Mouse (Mus musculus) thymus, postnatal 36 days (tissue): ENCODE measurements around the gene Zfp775.
"Not testable (repeated sequence)": the region's sequence is repeated elsewhere in the genome, so short reads cannot be mapped to it uniquely, and the experiment has no call there.

ENCODE experiments used
- DNase-seq, 2 experiments: peaks; one replicate each; pipeline ENCODE4 v3.0.0; 2022; ENCODE audit warnings: mixed read lengths in 2 of 2

Zfp775 gene

GRCm38 (mm10) chr6:48591221-48591845 lies 10.5 kb upstream of the Zfp775 start:
- no peak for DNase-seq

- DNase-seq, result no peak
Observed at GRCm38 (mm10) chr6:48591871-48592270, 10.0 kb upstream of the Zfp775 start.

DNA sequence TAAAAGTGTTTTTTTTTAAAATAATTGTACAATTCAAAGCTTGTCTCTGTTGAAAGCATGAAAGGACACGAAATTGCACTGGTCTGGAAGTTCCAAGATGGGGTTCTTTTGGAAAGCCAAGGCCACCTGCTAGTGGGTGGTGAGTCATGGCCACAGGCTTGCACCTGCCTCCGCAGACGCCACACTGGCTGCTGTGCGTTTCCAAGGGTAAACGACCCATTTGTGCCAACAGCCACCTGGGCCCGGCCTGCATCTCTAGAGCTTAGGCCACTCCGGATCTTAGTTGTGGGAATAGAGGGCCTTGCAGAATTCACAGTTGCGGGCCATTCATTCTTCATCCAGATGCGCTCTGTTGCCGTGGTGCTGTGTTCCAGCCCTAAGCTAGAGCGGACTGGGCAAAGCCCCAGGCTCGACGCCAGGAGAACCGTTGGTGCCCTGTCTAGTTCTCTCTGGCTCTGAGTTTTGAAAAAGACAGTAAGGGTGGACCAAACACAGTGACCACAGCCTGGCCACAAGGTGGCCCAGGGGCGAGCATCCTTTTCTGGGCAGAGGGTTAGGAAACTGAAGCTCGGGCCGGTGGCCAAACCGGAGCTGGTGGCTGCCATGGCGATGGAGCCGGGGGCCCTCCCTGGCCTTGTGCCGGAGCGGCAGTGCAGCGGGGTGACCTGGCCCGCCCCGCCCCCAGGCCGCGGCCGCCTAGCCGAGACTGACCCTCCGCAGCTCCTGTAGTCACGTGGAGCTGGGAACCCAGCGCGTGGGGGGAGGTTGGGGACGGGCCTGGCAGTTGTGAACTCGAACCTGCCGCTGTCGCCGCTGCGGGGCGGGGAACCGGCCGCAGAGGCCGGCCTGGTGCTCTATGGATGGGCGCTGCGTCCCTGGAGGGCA lies 8.5 kb upstream of the Zfp775 start, which contains the start of the genes Repin1 and Gm44965:
TSS of gene Repin1 (plus strand) at position 726 of the 885 bp plus-strand sequence.
TSS of gene Gm44965 (plus strand) at position 784 of the 885 bp plus-strand sequence.
- peak; percentile 70 to 76 for DNase-seq

DNA sequence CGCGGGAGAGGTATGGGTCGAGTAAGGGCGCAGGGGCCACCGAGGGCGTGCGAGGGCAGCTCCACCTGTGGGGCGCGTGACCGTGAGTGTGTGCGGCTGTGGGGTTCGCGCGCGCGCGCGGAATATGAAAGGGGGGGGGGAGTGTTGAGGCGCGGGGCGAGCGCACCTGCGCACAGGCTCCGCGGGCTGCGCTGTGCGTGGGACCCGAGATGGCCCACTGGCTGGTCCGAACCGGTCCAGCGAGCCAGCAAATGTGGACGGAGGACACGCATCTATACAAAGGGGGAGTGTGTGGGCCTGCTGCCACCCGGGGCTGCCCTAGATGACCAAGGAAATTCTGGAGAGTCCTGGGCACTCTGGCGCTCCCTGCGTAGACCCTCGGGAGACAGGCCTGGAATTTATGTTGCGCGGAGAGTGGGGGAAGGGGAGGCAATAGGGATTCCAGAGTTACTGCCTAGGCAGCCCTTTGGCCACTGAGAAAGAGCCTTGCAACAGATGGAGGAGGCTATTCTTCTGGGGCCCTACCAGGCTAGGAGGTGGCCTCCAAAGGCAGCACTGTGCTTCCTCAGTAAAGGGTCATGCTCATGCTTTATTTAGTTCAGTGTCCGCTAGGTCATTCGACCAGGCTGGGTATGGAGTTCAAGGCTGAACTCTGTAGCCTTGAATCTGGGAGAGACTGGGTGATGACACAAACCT lies 7.7 kb upstream of the Zfp775 start:
- no peak for DNase-seq

- DNase-seq, result no peak
Observed at GRCm38 (mm10) chr6:48595278-48595677, 6.6 kb upstream of the Zfp775 start.

GRCm38 (mm10) chr6:48596545-48597232 lies 5.2 kb upstream of the Zfp775 start:
- DNase-seq, result no peak

DNA sequence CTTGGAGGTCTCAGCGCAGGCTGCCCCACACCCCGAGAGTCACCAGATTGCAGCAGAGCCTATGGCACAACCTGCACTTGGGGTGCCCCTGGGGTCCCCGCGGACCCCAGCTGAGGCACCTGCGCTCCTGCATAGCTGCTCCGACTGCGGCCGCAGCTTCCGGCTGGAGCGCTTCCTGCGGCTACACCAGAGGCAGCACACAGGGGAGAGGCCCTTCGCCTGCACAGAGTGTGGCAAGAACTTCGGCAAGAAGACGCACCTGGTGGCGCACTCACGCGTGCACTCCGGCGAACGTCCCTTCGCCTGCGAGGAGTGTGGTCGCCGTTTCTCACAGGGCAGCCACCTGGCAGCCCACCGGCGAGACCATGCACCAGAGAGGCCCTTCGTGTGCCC lies 4.6 kb upstream of the Zfp775 start:
- DNase-seq, result no peak

- DNase-seq, result no peak
Observed at GRCm38 (mm10) chr6:48600594-48600993, 1.3 kb upstream of the Zfp775 start.

DNA sequence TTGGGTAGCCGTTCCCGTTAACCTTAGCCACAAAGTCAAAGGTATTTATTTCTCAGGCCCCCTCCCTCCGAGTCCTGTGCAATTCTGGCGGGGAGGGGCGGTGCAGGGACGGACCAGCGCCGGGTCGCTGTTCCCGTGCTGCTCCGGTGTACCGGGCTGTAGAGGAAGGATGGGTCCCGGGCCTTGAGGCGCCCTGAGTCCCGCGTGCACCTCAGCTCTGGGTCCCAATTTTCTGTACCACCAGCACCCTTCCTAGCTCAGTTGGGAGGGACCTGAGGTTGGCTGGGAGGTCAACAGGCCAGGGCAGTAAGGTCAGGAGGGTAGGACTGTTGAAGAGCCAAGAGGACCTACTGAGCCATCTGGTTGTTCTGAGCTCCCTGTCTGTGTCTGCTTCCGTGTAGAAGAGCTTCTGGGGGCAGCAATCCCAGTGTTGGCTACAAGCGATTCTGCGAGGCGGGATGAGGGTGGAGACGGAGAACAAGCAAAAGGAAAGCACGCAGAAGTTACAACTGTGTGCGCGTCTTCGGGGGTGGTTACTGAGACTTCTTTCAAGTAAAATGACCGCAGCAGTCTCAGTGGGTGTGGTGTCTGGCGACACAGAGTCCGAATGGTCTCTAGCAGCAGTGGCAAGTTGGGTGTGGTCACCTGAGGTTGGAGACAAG lies 348 bp downstream of the Zfp775 start:
- DNase-seq, result no peak

DNA sequence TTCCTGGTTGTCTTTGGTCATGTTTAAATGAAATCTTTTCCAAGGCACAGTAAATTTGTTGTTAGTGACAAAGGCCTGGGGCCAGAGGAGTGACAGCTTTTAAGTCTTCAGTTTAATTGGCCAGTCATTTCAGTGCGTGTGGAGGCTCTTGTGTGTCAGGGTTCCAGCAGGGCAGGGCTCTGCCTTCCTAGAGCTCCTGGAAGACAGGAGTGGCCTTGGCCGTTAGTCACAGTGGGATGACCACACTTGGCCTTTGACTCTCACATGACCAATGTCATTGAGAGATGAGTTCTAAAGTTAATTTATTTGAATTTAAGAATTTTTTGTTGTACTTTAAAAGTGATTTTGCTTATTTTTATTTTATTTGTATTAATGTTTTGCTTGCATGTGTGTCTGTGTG lies 6.3 kb downstream of the Zfp775 start:
- no peak for DNase-seq

- no peak for DNase-seq
Observed at GRCm38 (mm10) chr6:48609512-48609911, 7.6 kb downstream of the Zfp775 start.

DNA sequence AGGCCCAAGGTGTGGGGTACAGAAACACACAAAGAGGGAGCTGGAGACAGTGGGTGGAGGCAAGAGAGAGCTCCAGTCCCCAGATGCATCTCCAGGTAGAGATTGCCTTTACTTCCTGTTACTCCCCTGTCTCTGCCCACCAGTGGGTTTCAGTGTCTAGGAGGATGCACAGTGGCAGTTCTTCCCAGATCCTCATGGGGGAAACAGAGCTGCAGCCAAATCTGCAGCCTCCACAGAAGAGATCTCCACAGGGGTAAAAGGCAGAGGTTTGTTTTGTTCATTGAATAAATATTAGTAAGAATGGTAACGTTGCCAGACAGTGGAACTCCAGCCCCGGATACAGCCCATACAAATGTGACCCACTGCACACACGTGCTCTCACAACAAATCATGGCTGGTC lies 8.8 kb downstream of the Zfp775 start:
- DNase-seq, result no peak

GRCm38 (mm10) chr6:48613464-48613863 lies 11.6 kb downstream of the Zfp775 start:
- DNase-seq, result no peak

GRCm38 (mm10) chr6:48614756-48615155 lies 12.9 kb downstream of the Zfp775 start:
- no peak for DNase-seq

- no peak for DNase-seq
Observed at GRCm38 (mm10) chr6:48620031-48620430, 18.2 kb downstream of the Zfp775 start.

DNA sequence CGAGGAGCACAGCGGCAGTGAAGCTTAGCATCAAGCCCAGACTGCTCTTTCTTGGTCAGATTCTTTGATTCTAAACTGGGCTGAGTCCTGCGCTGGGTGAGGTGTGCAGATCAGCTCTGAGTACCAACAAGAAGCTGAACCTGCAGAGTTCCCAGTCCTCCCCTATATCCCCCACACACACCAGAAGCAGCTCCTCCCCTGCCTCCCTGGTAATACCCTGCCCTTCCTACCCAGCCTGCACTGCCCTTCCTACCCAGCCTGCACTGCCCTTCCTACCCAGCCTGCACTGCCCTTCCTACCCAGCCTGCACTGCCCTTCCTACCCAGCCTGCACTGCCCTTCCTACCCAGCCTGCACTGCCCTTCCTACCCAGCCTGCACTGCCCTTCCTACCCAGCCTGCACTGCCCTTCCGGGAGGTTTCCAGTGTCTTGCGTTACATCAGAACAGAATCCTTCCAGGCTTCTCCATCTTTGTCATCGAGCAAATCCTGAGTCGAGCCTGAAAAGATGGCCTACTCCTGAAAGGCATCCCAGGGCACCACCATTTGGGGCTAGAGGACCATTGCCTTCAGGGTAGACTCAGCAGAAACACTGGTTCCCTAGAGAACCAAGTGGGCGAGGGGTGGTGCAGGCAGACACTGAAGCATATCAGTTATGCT lies 20.5 kb downstream of the Zfp775 start:
- DNase-seq, result not testable (repeated sequence)

DNA sequence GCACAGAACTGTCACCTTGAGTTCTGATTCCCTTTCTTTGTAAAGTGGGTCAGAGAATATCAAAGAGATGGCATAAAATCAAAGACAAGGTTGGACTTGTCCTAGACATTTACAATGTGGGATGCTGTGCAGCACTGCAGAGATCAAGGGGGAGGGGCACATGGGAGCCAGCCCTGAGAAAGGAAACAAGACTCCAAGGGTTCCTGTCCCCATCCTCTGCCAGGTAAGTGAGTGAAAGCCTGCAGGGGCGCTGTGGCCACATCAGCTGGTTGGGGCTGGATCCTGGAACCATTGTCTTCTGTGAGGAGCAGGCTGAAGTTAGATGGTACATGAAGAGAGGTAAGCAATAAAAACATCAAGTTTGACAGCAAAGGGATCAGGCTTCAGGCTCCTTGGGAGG lies 21.6 kb downstream of the Zfp775 start:
- DNase-seq, result no peak

GRCm38 (mm10) chr6:48626464-48626863 lies 24.6 kb downstream of the Zfp775 start, which contains the start of gene AI854703:
Gene AI854703, plus strand, starts transcription at chr6:48626764.
- DNase-seq, result no peak

DNA sequence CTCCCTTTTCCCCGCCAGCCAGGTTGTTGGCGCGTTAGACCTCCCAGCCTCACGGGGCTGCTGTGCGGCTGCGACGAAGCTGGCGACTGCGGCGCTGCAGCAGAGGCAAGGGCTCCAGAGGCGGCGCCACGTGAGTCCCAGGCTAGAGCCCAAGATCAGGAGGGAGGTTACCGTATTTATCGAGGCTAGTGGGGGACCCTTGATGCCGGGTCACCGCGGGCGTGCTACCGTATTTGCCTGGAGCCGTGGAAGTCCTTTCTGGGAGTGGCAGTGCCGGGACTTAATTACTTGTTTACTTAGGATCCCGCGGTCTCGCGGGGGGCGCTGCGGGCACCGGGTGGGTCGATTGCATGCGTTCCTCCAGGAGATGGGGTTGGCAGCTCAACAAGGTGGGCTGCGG lies 25.1 kb downstream of the Zfp775 start:
- peak in 1 of 2 experiments; percentile 44 for DNase-seq

GRCm38 (mm10) chr6:48627511-48627924 lies 25.7 kb downstream of the Zfp775 start:
- no peak for DNase-seq

DNA sequence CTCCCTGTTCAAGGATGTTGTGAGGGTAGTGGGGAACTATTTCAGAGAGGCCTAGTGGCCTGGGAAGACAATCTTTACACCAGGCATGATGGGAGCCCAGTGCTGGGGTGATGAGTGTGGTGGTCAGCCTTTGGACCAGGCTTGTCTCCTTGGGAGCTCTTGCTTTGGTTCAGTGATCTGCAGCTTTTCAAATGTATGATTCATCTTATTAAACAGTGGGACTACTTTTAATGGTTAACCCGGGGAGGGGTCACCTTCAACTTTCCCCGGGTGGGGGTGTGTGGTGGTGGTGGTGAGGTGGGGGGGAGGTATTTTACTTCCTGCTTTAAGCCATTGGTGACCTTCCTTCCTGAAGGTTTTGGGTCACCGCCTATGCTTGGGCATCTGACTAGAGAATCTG lies 26.5 kb downstream of the Zfp775 start:
- no peak for DNase-seq
